Mouse (Mus musculus) lung, embryonic 14.5 days (tissue): ENCODE measurements around the gene Cobll1. TPM values are rescaled to one million over a fixed set of nuclear protein-coding genes. Genes with fewer than 3 reads are reported as not detected.
A peak's percentile ranks its signal among the peaks of the same experiment; 100 is the strongest.

Experiments
- ATAC-seq: fragments of 200-750 bp; cut with Nextera tagmentation; 2 replicates; pipeline ENCODE4 v1.8.0; 2017; ENCODE audit warnings: mild to moderate bottlenecking, moderate TSS enrichment, moderate library complexity; ENCODE audit not compliant: insufficient read depth
- DNase-seq: peaks from one replicate; pipeline ENCODE4 v3.0.0-alpha.2; 2015
- H3K27ac ChIP-seq: fragments of 300-500 bp; sonication (generic); 2 replicates; pipeline ENCODE4 v1.5.1; 2014; ENCODE audit warnings: low read depth, mild to moderate bottlenecking, moderate library complexity
- H3K27me3 ChIP-seq: fragments of 300-500 bp; sonication (generic); 2 replicates; pipeline ENCODE4 v1.6.1; 2014; ENCODE audit warnings: low read length, control low read depth; ENCODE audit not compliant: insufficient read depth
- H3K36me3 ChIP-seq: fragments of 300-500 bp; sonication (generic); 2 replicates; pipeline ENCODE4 v1.6.1; 2014; ENCODE audit warnings: control low read depth; ENCODE audit not compliant: insufficient read depth
- H3K4me1 ChIP-seq: fragments of 300-500 bp; sonication (generic); 2 replicates; pipeline ENCODE4 v1.6.1; 2014; ENCODE audit warnings: antibody characterized with exemption, control low read depth; ENCODE audit not compliant: insufficient read depth
- H3K4me2 ChIP-seq: fragments of 300-500 bp; sonication (generic); 2 replicates; pipeline ENCODE4 v1.6.1; 2014; ENCODE audit warnings: mild to moderate bottlenecking
- H3K4me3 ChIP-seq: fragments of 300-500 bp; sonication (generic); 2 replicates; pipeline ENCODE4 v1.5.1; 2014; ENCODE audit warnings: low read depth, low read length
- H3K9ac ChIP-seq: fragments of 300-500 bp; sonication (generic); 2 replicates; pipeline ENCODE4 v1.6.1; 2014
- H3K9me3 ChIP-seq: fragments of 300-500 bp; sonication (generic); 2 replicates; pipeline ENCODE4 v1.6.1; 2016; ENCODE audit warnings: low read depth, low read length, control low read depth
- CTCF ChIP-seq: IDR thresholded peaks from 2 replicates; pipeline ENCODE4 v1.5.1; 2016; ENCODE audit warnings: antibody characterized with exemption, low read depth
- WGBS: fragments of 180-500 bp; shearing (Covaris S2); extraction: QIAGEN DNeasy Blood & Tissue Kit; methylation state at CpG from one replicate; pipeline ENCODE4 v1.1.7; 2014; 5-methylcytosine and 5-hydroxymethylcytosine counted together
- polyA plus RNA-seq: library from polyadenylated mRNA; unstranded; fragments of >200 nt; fragmentation: Nextera tagmentation; extraction: Ambion mirVana; gene quantifications from 2 replicates; pipeline ENCODE4 v1.2.1, GENCODE M21; 2014

Cobll1 gene
- polyA plus RNA-seq, 1 experiment from 2014 or later = 10.7 TPM

DNA sequence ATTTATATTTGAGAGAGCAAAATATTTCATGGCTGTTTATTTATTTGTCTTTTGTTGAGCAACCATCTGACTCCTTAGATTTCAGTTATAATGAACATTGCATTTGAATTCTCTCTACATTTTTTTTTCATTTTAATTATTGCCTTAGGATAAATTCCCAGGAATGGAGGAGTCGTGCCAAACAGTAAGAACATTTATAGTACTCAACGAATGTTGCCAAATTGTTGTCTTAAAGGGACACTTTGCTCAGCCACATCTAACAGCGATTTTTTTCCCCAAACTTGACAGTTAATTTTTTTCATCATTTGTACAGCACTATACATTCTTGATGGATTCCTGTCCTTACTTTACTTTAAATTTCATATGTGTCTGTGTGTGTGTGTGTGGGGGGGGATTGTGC, 167.0 kb downstream of the Cobll1 start:
- H3K4me1 ChIP-seq = no peaks in the 10 kb centered on the region
- no peaks in the 10 kb centered on the region for H3K36me3 ChIP-seq
- WGBS = 65% methylated on average over 3 of the region's 3 CpGs
- no peaks in the 10 kb centered on the region for H3K27me3 ChIP-seq
- H3K4me2 ChIP-seq = no peak overlapping the region
- H3K27ac ChIP-seq = no peak overlapping the region
- H3K4me3 ChIP-seq = no peak overlapping the region
- TF ChIP-seq CTCF = no peak
- ATAC-seq (no peak), DNase-seq (no peak)
- H3K9me3 ChIP-seq = no peaks in the 10 kb centered on the region
- no peak overlapping the region for H3K9ac ChIP-seq

- TF ChIP-seq CTCF = no peak
- H3K4me1 ChIP-seq = no peaks in the 10 kb centered on the region; the same call in 1 of the 2 replicates
- no peaks in the 10 kb centered on the region for H3K27me3 ChIP-seq
- H3K9ac ChIP-seq = no peak overlapping the region
- H3K4me2 ChIP-seq = no peak overlapping the region
- H3K27ac ChIP-seq = no peak overlapping the region
- WGBS = 92% methylated on average over 2 of the region's 2 CpGs
- no peaks in the 10 kb centered on the region for H3K36me3 ChIP-seq
- no peak for DNase-seq
- no peak overlapping the region for H3K4me3 ChIP-seq
- no peaks in the 10 kb centered on the region for H3K9me3 ChIP-seq
- ATAC-seq = no peak
Observed at GRCm38 (mm10) chr2:65053764-65054163, 185.4 kb downstream of the Cobll1 start.

DNA sequence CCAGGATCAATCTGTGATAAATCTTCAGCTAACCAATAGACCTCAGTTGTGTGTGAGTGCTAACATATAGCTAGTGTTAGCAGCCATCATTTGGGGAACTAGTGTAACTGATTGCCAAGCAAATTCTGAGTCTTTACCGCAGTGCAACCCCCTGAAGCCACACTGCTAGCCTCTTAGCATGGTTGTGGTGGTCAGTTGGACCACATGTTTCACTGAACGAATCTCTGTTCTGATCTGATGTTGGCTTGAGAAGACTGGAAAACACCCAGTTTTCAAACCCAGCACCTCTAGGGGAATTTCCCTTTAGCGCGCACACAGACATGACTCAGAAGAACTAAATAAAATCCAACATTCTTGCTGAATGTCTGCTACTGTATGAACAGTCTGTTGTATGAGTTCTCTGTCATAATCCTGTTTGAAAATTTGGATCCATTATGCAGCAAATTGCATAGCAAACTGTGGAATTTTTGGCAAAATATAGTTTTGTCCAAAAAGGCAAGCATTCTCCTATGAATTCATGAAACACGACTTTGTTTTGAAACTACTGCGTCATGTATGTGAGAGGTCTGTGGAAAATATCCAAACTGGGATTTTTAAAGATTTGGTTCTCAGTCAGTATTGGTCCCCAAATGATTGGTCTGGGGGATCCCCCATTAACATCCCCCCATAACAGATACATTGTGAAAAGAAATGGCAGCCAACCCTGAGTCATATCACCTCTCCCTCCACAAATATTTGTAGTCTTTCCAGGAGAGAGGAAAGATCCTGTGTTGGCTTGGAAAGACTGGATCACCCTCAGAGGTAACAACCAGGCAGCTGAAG, 186.8 kb downstream of the Cobll1 start:
- ATAC-seq (no peak), DNase-seq (no peak)
- no peaks in the 10 kb centered on the region for H3K9me3 ChIP-seq
- H3K27me3 ChIP-seq = no peaks in the 10 kb centered on the region
- no peak overlapping the region for H3K9ac ChIP-seq
- no peak overlapping the region for H3K4me2 ChIP-seq
- H3K4me1 ChIP-seq = no peaks in the 10 kb centered on the region; the same call in 1 of the 2 replicates
- no peak overlapping the region for H3K27ac ChIP-seq
- no peak for TF ChIP-seq CTCF
- 90% methylated on average over 6 of the region's 6 CpGs for WGBS
- H3K36me3 ChIP-seq = no peaks in the 10 kb centered on the region
- H3K4me3 ChIP-seq = no peak overlapping the region

DNA sequence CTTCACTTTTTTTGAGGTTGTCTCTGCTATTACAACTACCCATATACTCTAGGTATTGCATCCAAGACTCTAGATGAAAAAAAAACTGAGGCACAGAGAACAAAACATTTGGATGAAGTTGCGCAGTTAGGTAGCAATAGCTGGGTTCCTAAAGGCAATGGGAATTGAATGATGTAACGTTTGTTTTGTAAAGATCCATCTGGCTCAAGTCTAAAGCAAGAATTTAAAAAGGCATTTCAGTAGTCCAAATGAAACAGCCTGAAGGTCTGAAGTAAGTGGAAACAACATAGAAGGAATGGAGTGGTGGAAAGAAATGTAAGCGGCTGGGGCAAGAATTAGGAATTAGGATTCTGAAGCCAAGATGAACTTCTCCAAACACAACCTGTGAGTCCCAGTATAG, 188.4 kb downstream of the Cobll1 start:
- Histone ChIP-seq H3K4me3 (no peak overlapping the region), H3K9ac (no peak overlapping the region), H3K4me2 (no peak overlapping the region), H3K4me1 (no peaks in the 10 kb centered on the region; the same call in 1 of the 2 replicates), H3K27ac (no peak overlapping the region), H3K36me3 (no peaks in the 10 kb centered on the region), H3K9me3 (no peaks in the 10 kb centered on the region), H3K27me3 (no peaks in the 10 kb centered on the region)
- DNase-seq (no peak), ATAC-seq (no peak)
- TF ChIP-seq CTCF = no peak
- 85% methylated on average over 3 of the region's 3 CpGs for WGBS

DNA sequence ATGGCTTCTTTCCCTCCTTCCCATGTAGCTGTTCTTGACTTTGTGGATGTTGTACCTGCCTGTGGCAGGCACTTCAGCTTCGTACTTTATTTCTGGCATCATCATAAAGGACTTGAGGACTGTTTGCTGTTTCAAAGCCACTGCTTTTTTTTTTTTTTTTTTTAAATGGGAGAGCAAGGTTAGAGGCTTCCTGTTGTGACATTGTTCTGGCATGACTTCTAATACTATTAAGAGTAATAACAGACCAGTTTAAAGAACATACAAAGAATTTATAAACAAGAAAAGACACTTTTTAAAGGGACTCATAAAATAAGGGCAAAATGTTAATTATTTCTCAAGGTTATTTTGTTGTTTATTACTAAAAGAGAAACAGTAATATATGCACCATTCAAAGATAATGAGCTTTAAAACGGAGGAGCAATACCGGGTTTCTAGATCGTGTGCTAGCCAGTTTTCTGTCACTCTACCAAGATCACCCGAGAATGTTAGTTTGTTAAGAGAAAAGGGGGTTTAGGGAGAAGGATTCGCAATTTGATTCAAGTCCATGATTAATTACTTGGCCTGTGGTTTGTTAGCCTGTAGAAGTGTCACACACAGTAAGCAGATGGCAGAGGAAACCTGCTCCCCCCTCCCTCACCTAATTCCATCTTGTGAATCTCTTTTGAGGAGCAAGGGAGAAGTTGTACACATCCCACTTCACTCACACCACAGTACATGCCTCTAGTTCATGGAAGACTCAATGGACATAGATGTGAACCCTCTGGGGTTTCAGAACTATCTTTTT, 190.8 kb downstream of the Cobll1 start:
- Histone ChIP-seq H3K4me2 (no peak overlapping the region), H3K27ac (no peak overlapping the region), H3K27me3 (no peaks in the 10 kb centered on the region), H3K9me3 (no peaks in the 10 kb centered on the region), H3K4me1 (no peaks in the 10 kb centered on the region; the same call in 1 of the 2 replicates), H3K36me3 (no peaks in the 10 kb centered on the region), H3K9ac (no peak overlapping the region), H3K4me3 (no peak overlapping the region)
- DNase-seq (peak; percentile 39), ATAC-seq (peak; percentile 71; the same call in 1 of the 2 replicates)
- no peak for TF ChIP-seq CTCF
- 41% methylated on average over 6 of the region's 6 CpGs for WGBS

Other genes starting within 250 kb of the Cobll1 start
- gene Grb14, start 214.4 kb downstream of the Cobll1 start, polyA plus RNA-seq = 32.5 and 35.4 TPM in 2 replicates
- gene Slc38a11, start 124.6 kb upstream of the Cobll1 start, polyA plus RNA-seq = not detected in 2 replicates